Mouse (Mus musculus) MEL (cell line): ENCODE measurements around the gene Dcdc2c. TPM values are rescaled to one million over a fixed set of nuclear protein-coding genes. Genes with fewer than 3 reads are reported as not detected.

Experiments
- DNase-seq: peaks from one replicate; pipeline ENCODE4 v3.0.0; 2011; ENCODE audit warnings: low read depth, low spot score
- H3K27ac ChIP-seq: 2 replicates; pipeline ENCODE4 v1.5.1; 2012; ENCODE audit warnings: low read depth, mild to moderate bottlenecking, control low read depth, low read length, moderate library complexity; ENCODE audit not compliant: control insufficient read depth
- H3K27me3 ChIP-seq, 2 experiments: fragments of 150-350 bp in 1 of 2; sonication (generic) in 1 of 2; 2 replicates each; pipeline ENCODE4 v1.6.1; 2012; ENCODE audit warnings: low read length in 2 of 2, mild to moderate bottlenecking in 2 of 2, improper control_type of control experiment in 1 of 2, moderate library complexity in 1 of 2; ENCODE audit not compliant: insufficient read depth in 2 of 2, control insufficient read depth in 1 of 2
- H3K36me3 ChIP-seq, 2 experiments: 2 replicates each; pipeline ENCODE4 v1.6.1; 2012 to 2014; ENCODE audit warnings: low read length in 2 of 2, improper control_type of control experiment in 1 of 2, inconsistent platforms in 1 of 2, mild to moderate bottlenecking in 1 of 2; ENCODE audit not compliant: insufficient read depth in 2 of 2, control insufficient read depth in 1 of 2
- H3K4me1 ChIP-seq, 2 experiments: fragments of 150-350 bp in 1 of 2; sonication (generic) in 1 of 2; 2 replicates each; pipeline ENCODE4 v1.6.1; 2012; ENCODE audit warnings: low read length in 2 of 2, improper control_type of control experiment in 1 of 2, mild to moderate bottlenecking in 1 of 2; ENCODE audit not compliant: insufficient read depth in 2 of 2, control insufficient read depth in 1 of 2
- H3K4me3 ChIP-seq, 2 experiments: fragments of 150-350 bp in 1 of 2; sonication (generic) in 1 of 2; 2 replicates each; pipeline ENCODE4 v1.5.1; 2012; ENCODE audit warnings: low read depth in 2 of 2, low read length in 2 of 2, mild to moderate bottlenecking in 2 of 2, moderate library complexity in 2 of 2, control low read depth in 1 of 2, improper control_type of control experiment in 1 of 2; ENCODE audit not compliant: control insufficient read depth in 1 of 2, insufficient read depth in 1 of 2
- H3K79me2 ChIP-seq: 2 replicates; pipeline ENCODE4 v1.6.1; 2012; ENCODE audit warnings: mild to moderate bottlenecking, low read length, moderate library complexity; ENCODE audit not compliant: control insufficient read depth, poor library complexity, insufficient read depth
- H3K9ac ChIP-seq: 2 replicates; pipeline ENCODE4 v1.6.1; 2012; ENCODE audit warnings: low read depth, mild to moderate bottlenecking, control low read depth, low read length, moderate library complexity; ENCODE audit not compliant: control insufficient read depth, poor library complexity, severe bottlenecking
- H3K9me3 ChIP-seq: fragments of 150-350 bp; sonication (generic); replicated peaks from 2 replicates; pipeline ENCODE4 v1.6.1; 2012; ENCODE audit warnings: mild to moderate bottlenecking, low read length, improper control_type of control experiment, moderate library complexity; ENCODE audit not compliant: insufficient read depth
- BHLHE40 ChIP-seq: IDR thresholded peaks from 2 replicates; pipeline ENCODE4 v1.6.1; 2012; ENCODE audit warnings: low read depth, mild to moderate bottlenecking, inconsistent platforms, low read length, improper control_type of control experiment, borderline replicate concordance
- CHD1 ChIP-seq: IDR thresholded peaks from 2 replicates; pipeline ENCODE4 v1.6.1; 2012; ENCODE audit warnings: low read depth, mild to moderate bottlenecking, inconsistent platforms, low read length, improper control_type of control experiment
- CTCF ChIP-seq, 3 experiments: IDR thresholded peaks in 2 of 3; conservative IDR thresholded peaks in 1 of 3; 2 replicates each; pipeline ENCODE4 v1.5.1; 2011 to 2012; ENCODE audit warnings: low read length in 3 of 3, low read depth in 2 of 3, mild to moderate bottlenecking in 2 of 3, improper control_type of control experiment in 1 of 3, inconsistent platforms in 1 of 3, mixed read lengths in 1 of 3, moderate library complexity in 1 of 3; ENCODE audit not compliant: control insufficient read depth in 1 of 3, insufficient read depth in 1 of 3, poor library complexity in 1 of 3, severe bottlenecking in 1 of 3
- ELF1 ChIP-seq: IDR thresholded peaks from 2 replicates; pipeline ENCODE4 v1.6.1; 2014; ENCODE audit warnings: low read depth, mild to moderate bottlenecking, inconsistent platforms, low read length, improper control_type of control experiment, moderate library complexity
- ETS1 ChIP-seq: IDR thresholded peaks from 2 replicates; pipeline ENCODE4 v1.6.1; 2012; ENCODE audit warnings: low read depth, mild to moderate bottlenecking, inconsistent platforms, low read length, improper control_type of control experiment, moderate library complexity
- HCFC1 ChIP-seq: IDR thresholded peaks from 2 replicates; pipeline ENCODE4 v1.6.1; 2012; ENCODE audit warnings: low read depth, mild to moderate bottlenecking, inconsistent platforms, low read length, improper control_type of control experiment, moderate library complexity
- JUND ChIP-seq: IDR thresholded peaks from 2 replicates; pipeline ENCODE4 v1.6.1; 2011; ENCODE audit warnings: low read depth, mild to moderate bottlenecking, improper control_type of control experiment, low read length
- MAZ ChIP-seq: IDR thresholded peaks from 2 replicates; pipeline ENCODE4 v1.6.1; 2012; ENCODE audit warnings: low read depth, mild to moderate bottlenecking, inconsistent platforms, low read length, improper control_type of control experiment
- MEF2A ChIP-seq: IDR thresholded peaks from 2 replicates; pipeline ENCODE4 v1.6.1; 2014; ENCODE audit warnings: low read depth, mild to moderate bottlenecking, inconsistent platforms, low read length, improper control_type of control experiment; ENCODE audit not compliant: poor library complexity, insufficient replicate concordance, severe bottlenecking; ENCODE audit errors: extremely low read depth
- MYB ChIP-seq: IDR thresholded peaks from 2 replicates; pipeline ENCODE4 v1.6.1; 2011; ENCODE audit warnings: mild to moderate bottlenecking, low read depth, low read length, improper control_type of control experiment
- NELFE ChIP-seq: IDR thresholded peaks from 2 replicates; pipeline ENCODE4 v1.6.1; 2011; ENCODE audit warnings: low read depth, low read length, improper control_type of control experiment
- NRF1 ChIP-seq: IDR thresholded peaks from 2 replicates; pipeline ENCODE4 v1.6.1; 2014; ENCODE audit warnings: low read depth, mild to moderate bottlenecking, inconsistent platforms, low read length, improper control_type of control experiment, moderate library complexity; ENCODE audit not compliant: poor library complexity, insufficient read depth, severe bottlenecking
- POLR2A ChIP-seq, 2 experiments: IDR thresholded peaks; 2 replicates each; pipeline ENCODE4 v1.6.1; 2011 to 2012; ENCODE audit warnings: low read length in 2 of 2, mild to moderate bottlenecking in 2 of 2, control low read depth in 1 of 2, improper control_type of control experiment in 1 of 2, low read depth in 1 of 2, moderate library complexity in 1 of 2; ENCODE audit not compliant: control insufficient read depth in 1 of 2, insufficient read depth in 1 of 2, poor library complexity in 1 of 2
- POLR2AphosphoS2 ChIP-seq: IDR thresholded peaks from 2 replicates; pipeline ENCODE4 v1.6.1; 2011; ENCODE audit warnings: low read length, improper control_type of control experiment
- RAD21 ChIP-seq: IDR thresholded peaks from 2 replicates; pipeline ENCODE4 v1.6.1; 2011; ENCODE audit warnings: mild to moderate bottlenecking, low read depth, low read length, improper control_type of control experiment
- SMC3 ChIP-seq: IDR thresholded peaks from 2 replicates; pipeline ENCODE4 v1.6.1; 2011; ENCODE audit warnings: low read depth, low read length, improper control_type of control experiment
- TCF12 ChIP-seq: IDR thresholded peaks from 2 replicates; pipeline ENCODE4 v1.6.1; 2014; ENCODE audit warnings: low read depth, mild to moderate bottlenecking, inconsistent platforms, low read length, improper control_type of control experiment, moderate library complexity
- USF1 ChIP-seq: IDR thresholded peaks from 2 replicates; pipeline ENCODE4 v1.6.1; 2014; ENCODE audit warnings: low read depth, mild to moderate bottlenecking, inconsistent platforms, low read length, improper control_type of control experiment, moderate library complexity
- ZMIZ1 ChIP-seq: IDR thresholded peaks from 2 replicates; pipeline ENCODE4 v1.6.1; 2012; ENCODE audit warnings: low read depth, mild to moderate bottlenecking, inconsistent platforms, low read length, improper control_type of control experiment, moderate library complexity
- ZNF384 ChIP-seq: IDR thresholded peaks from 2 replicates; pipeline ENCODE4 v1.6.1; 2012; ENCODE audit warnings: low read depth, mild to moderate bottlenecking, inconsistent platforms, low read length, improper control_type of control experiment
- polyA plus RNA-seq, 2 experiments: library from polyadenylated mRNA; stranded (reverse) in 1 of 2; unstranded in 1 of 2; fragments of >175 nt in 1 of 2; fragments of >200 nt in 1 of 2; gene quantifications; 2 replicates each; pipeline versions ENCODE4 v1.2.1 to v1.2.4; 2012; ENCODE audit warnings: low replicate concordance in 2 of 2, low read depth in 1 of 2; ENCODE audit not compliant: insufficient read length in 2 of 2, insufficient read depth in 1 of 2, missing spikeins in 1 of 2
- total RNA-seq: library from RNA; depleted of rRNA; stranded (reverse); fragments of 300-350 nt; gene quantifications from 2 replicates; pipeline ENCODE4 v1.2.3, GENCODE M21; 2012

Dcdc2c gene
- total and polyA plus RNA-seq, 3 experiments = 0.06 TPM; not detected in 2

GRCm38 (mm10) chr12:28582423-28582822 lies 30.2 kb upstream of the Dcdc2c start, which contains the start of gene Allc:
Gene Allc, minus strand, starts transcription at chr12:28582523.
- H3K36me3 ChIP-seq = peaks cover 0 to 9% of the 10 kb centered on the region in 2 experiments; a peak in 2 of 4 replicates
- H3K27ac ChIP-seq = no peak within 1 kb of the TSS
- TF ChIP-seq TCF12 = no peak
- H3K4me1 ChIP-seq = peaks cover 9 to 13% of the 10 kb centered on the region in 2 experiments; a peak in 3 of 4 replicates
- DNase-seq = no peak
- no peaks in the 10 kb centered on the region for H3K79me2 ChIP-seq
- H3K27me3 ChIP-seq = no peaks in the 10 kb centered on the region
- no peak within 1 kb of the TSS for H3K9ac ChIP-seq
- H3K9me3 ChIP-seq = no peaks in the 10 kb centered on the region
- H3K4me3 ChIP-seq = no peak within 1 kb of the TSS

GRCm38 (mm10) chr12:28579132-28579531 lies 26.9 kb upstream of the Dcdc2c start:
- no peaks in the 10 kb centered on the region for H3K27me3 ChIP-seq
- peaks cover 0 to 22% of the 10 kb centered on the region in 2 experiments; a peak in 2 of 4 replicates for H3K36me3 ChIP-seq
- TF ChIP-seq MEF2A (no peak), MAZ (no peak), BHLHE40 (no peak), ELF1 (no peak), ZNF384 (peak; percentile 5; the same call in 1 of the 2 replicates), ZMIZ1 (no peak), USF1 (no peak), SMC3 (peak; percentile 56), CHD1 (no peak), NELFE (no peak), RAD21 (peak; percentile 71), NRF1 (no peak), CTCF (IDR thresholded peaks at IDR 0.05 in 2 of 3, conservative IDR thresholded peaks at IDR 0.05 in 1 of 3; ENCODE audit: control insufficient read depth in 1 of 3, insufficient read depth in 1 of 3, low read depth in 2 of 3, low read length in 3 of 3, poor library complexity in 1 of 3, severe bottlenecking in 1 of 3) (peak; percentile 71 to 87 (median 85)), POLR2A (IDR thresholded peaks at IDR 0.05; ENCODE audit: control insufficient read depth in 1 of 2, insufficient read depth in 1 of 2, low read depth in 1 of 2, low read length in 2 of 2, poor library complexity in 1 of 2) (no peak), JUND (no peak), POLR2AphosphoS2 (no peak), HCFC1 (no peak), MYB (no peak), ETS1 (no peak), TCF12 (no peak)
- no peak overlapping the region for H3K9ac ChIP-seq
- no peak overlapping the region for H3K4me3 ChIP-seq
- peaks cover 14 to 32% of the 10 kb centered on the region in 2 experiments; a peak in 3 of 4 replicates for H3K4me1 ChIP-seq
- H3K27ac ChIP-seq = no peak overlapping the region
- H3K79me2 ChIP-seq = no peaks in the 10 kb centered on the region
- DNase-seq = peak; percentile 61
- no peaks in the 10 kb centered on the region for H3K9me3 ChIP-seq
